Mouse (Mus musculus): ENCODE data around the gene Lama4.

Lama4 gene

DNA sequence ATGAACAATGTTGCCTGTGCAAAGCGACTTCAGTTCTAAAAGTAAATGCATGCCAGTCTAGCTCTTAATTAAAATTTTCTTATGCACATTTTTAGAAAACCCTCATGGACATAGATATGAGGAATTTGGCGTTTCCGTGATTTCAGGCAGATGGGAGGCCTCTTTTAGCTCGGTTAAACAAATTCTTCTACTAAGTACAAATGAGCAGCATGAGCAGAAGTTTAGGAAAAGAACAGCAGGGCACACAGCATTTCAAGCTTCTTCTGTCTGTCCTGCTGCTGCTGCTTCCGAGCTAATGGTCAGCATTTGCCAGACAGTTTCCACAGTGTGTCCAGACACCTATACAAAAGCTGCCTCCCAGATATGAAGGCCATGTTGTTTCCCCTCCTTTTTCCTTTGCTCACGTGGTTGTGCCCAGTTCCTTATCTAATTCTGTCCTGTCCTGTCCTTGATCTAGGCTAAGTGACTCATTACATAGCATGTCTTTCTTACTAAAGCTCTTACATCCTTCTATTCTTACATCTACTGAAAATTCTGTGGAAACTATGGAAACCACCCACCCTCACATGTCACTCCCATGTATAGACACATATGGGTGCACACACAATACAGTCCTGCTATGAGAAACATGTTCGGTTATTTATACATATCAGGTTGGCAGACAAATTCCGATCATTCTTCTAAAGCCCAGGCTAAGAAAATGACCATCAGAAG lies 84.4 kb downstream of the Lama4 start:
- DNase-seq (ENCODE audit: low spot score) = no peak

DNA sequence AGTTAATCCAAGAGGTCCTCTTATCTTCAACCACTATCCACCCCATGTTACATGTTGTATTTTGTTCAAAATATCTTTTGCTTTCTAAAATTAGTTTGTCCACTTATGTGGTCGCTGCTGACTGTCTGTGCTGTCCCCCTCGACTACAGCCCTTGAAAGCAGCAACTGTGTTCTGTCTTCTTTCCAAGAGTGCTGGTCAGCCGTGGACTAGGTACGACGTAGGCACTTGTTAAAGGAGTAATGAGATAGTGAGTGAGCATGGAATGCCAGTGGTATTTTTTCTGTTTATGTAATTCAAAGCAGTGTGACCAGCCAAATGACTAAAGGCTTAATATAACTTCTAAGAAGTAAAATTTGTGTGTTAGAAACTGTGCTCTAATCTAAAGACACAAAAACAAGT lies 90.7 kb downstream of the Lama4 start:
- no peak for DNase-seq (ENCODE audit: low spot score)

DNA sequence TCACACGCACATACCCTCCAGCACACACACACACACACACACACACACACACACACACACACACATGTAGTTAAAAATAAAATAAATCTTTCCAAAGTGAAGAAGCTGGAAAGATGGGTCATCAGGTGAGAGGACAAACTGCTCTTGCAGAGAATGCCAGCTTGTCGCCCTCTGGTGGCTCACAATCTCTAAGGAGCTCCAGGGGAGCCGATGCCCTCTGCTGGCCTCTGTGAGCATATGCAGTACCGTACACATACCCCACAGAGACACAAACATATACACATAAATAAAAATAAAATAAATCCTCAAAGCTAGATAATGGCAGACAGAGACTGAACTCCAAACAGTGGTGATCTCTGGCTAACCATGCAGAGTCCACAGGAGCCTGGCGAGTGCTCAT lies 99.4 kb downstream of the Lama4 start:
- DNase-seq (ENCODE audit: low spot score) = no peak

DNA sequence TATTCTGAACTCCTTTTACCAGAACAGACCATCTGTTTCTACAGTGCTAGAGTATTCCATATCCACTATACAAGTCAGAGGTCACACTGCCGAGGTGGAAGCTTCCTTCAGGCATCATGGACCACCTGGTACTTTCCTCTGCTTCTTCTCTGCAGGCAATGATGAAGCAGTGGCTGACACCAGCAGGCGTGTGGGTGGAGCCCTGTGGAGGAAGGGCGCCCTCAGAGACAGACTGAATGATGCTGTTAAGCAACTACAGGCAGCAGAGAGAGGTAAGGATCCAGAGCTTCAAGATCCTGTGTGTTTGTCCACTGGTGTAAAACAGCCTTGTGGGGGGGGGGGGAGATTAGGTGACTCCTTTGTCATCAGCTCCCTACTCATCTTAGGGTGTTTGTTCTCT lies 100.1 kb downstream of the Lama4 start:
- no peak for DNase-seq (ENCODE audit: low spot score)

DNA sequence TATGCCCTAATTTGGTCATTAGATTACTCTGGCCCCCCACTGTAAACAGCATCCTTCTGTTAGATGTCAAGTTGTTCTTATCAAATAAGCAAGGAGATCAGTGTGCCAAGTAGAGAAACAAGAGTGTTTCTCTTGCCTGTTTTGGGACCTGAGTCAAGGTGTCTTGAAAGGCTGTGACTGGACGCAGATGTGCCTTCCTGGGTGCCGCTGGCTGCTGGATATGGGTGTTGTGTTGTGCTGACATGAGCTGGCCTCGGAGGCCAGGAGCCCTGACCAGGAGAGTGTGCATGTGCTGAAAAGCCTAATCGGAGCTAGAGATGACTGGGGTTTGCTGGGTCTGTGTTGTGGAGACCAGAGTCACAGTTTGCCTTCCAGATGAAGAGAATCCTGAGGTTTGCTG lies 100.7 kb downstream of the Lama4 start:
- DNase-seq (ENCODE audit: low spot score) = no peak

DNA sequence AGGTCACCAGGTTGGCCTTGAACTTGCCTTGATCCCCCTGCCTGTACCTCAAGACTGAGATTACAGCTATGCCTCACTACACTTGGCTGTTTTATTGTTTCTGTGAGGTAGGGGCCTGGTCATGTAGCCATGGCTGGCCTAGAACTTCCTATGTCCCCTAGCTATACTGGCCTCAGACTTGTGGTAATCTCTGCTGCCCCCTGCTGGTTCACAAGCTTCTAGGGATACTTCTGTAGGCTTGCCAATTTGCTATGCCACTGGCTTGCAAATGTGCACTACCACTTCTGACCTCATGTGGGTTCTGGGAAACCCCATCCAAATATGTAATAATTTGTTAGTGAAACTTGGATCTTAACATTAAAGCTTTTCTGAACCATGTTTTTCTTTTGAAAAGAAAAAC lies 101.6 kb downstream of the Lama4 start:
- peak; percentile 31 for DNase-seq (ENCODE audit: low spot score)

DNA sequence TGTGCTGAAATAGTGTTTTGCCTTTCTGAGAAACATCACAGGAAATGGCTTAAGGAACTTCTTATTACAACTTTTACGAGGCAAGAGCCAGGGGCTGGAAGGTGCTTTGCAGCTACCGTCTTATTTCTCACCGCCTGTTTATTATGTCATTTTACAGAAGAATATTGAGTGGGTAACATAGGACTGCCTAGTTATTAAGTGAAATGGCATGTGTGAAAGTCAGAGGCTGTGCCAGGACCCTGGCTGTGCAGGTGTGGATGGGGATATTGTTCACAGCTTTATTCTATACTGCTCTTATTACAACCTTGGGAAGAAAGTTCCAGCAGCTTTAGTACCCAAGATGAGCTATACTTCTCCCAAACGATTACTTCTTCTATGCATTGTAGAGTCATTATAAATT lies 106.7 kb downstream of the Lama4 start:
- DNase-seq (ENCODE audit: low spot score) = no peak

DNA sequence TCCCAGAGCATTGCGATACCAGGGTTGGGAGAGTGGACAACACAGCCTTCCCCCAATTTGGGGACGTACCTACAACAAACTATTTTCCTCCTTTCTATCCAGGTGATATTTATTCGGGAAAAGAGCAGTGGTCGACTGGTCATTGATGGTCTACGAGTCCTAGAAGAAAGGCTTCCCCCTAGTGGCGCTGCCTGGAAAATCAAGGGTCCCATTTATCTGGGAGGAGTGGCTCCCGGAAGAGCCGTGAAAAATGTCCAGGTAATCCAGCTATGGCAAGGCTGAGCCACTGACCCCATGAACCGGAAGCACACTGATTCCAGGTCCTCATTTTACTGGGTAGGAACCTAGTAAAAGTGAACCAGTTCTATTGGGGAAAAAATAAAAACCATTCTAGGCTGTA lies 131.7 kb downstream of the Lama4 start:
- DNase-seq (ENCODE audit: low spot score) = no peak

DNA sequence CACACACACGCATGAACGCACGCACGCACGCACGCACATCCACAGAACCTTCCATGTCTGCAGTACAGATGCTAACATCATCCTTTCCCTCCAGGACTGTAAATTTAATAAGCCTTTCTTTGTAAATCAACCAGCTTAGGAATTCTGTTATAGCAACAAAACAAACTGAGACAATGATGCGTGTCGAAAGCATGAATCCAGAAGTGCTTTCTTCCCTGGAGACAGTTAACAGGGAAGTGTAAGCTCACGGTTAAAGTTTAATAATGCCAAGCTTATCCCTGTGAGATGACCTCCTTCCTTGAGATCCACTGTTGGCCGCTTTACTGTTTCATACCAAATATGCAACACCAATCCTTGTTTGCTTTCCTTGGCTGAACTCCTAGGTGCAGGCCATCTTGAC lies 133.4 kb downstream of the Lama4 start:
- no peak for DNase-seq (ENCODE audit: low spot score)

DNA sequence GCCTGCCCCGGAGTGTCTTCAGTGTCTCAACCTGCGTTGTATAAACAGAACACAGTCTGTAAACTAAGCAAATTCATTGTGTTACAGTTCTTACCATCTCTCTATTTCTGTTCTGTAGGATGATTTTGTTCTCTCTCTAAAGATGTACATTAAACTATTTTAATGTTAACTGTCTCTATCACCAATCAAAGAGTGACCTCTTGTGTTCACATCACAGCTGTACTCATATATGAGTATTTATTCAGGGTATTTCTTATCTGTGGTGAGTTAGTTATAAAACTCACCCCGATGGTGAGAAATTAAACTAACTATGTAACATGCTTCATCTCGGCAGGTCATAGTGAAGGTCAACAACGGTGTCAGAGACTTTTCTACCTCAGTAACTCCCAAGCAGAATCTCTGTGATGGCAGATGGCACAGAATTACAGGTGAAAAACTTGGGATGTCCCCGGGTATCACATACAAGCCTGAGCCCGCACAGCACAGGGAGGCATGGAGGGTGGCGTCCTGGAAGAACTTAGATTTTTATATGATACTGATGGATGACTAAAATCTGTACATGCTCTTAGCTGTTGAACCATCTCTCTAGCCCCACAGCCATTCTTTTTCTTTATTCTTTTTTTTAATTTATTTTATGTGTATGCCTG lies 139.6 kb downstream of the Lama4 start:
- DNase-seq (ENCODE audit: low spot score) = no peak

DNA sequence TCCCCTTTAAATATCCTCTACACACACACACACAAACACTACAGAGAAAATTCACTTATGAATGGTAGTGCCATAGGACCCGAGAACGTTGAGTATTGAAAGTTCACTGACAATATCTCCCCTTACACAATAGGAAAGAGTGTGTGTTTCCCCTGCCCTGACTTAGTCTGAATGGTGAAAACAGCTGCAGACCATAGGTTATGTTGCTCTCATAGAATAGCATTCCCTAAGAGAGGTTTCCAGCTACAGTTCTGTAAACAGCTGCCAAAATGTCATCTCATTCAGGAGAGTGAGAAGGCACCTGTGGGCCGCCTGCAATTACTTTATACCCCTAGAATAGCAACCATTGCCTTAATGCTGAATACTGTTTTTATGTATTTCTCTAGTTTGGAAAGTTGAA lies 141.1 kb downstream of the Lama4 start:
- DNase-seq (ENCODE audit: low spot score) = no peak

DNA sequence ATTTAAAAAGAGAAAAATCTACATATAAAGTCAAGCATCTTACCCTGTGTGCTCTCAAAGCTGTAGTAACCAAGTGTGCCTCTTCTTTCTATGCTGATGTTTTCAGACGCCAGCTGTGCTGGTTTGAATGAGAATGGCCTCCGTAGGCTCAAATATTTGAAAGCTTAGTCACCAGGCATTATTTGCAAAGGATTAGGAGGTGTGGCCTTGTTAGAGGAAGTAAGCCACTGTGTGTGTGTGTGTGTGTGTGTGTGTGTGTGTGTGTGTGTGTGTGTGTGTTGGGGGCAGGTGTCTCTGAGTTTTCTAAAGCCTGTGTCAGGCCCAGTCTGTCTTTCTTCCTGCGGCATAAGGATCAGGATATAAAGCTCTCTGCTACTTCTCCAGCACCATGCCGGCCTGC lies 141.6 kb downstream of the Lama4 start:
- no peak for DNase-seq (ENCODE audit: low spot score)

DNA sequence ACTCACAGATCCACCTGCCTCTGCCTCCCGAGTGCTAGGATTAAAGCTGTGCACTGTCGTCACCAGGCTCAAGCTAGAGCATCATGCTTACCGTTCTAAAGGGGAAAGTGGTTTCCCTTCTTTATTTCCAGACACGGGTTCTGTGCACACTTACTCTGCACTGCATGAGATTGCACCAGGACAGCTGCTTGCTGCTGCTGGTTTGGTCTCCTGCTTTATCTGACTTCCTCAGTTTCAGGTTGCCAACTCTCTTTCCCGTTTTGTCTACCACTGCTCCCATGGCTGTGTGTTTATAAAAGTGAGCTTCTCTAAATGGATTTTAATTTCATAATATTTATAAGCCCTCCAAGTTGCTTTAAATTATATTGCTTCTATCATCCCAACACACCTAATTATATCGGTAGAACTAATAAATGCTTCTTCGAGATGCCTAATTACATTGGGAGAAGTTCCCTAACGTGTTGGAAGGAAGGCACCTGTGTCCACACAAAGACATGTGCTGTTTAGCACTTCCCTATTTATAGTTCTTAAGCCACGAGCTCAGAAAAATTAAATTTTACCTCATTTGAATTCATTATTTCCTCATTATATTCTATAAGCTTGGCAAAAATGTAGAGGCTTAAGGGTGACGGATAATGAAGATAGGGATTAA lies 143.6 kb downstream of the Lama4 start:
- no peak for DNase-seq (ENCODE audit: low spot score)

DNA sequence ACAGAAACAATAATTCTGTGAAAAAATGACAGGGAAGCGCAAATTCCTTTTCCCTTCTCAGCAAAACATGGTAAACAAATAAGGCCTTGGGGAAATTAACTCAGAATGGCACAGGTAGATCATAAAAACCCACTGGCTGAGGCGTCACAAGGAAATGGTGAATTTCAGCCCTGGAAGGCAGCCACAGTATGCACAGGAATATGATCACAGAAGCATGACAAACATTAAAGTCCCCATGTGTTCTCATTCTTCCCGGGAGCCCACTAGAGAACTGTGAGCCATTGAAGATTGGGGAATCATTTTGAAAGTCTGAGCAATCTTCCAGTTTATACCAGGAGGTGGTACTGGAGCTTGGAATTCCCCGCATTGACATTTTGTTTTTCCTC lies 144.2 kb downstream of the Lama4 start:
- DNase-seq (ENCODE audit: low spot score) = no peak

DNA sequence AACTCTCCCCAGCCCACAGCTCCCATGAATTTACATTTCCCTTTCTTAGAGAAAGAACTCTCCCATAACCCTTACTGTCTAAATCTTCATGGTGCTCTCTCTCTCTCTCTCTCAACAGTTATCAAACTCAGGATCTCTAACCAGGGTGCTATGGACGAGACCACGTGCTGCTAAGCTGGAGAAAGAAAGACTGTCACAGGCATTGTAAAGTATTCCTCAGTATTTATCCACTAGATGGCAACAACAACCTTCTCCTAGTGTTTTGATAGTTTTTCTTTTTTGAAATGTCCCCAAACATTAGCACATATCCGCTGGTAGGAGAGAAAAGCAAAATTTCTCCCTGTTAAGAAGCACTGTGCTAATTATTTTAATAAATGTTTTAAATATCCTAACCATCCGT lies 156.1 kb downstream of the Lama4 start:
- DNase-seq (ENCODE audit: low spot score) = no peak

DNA sequence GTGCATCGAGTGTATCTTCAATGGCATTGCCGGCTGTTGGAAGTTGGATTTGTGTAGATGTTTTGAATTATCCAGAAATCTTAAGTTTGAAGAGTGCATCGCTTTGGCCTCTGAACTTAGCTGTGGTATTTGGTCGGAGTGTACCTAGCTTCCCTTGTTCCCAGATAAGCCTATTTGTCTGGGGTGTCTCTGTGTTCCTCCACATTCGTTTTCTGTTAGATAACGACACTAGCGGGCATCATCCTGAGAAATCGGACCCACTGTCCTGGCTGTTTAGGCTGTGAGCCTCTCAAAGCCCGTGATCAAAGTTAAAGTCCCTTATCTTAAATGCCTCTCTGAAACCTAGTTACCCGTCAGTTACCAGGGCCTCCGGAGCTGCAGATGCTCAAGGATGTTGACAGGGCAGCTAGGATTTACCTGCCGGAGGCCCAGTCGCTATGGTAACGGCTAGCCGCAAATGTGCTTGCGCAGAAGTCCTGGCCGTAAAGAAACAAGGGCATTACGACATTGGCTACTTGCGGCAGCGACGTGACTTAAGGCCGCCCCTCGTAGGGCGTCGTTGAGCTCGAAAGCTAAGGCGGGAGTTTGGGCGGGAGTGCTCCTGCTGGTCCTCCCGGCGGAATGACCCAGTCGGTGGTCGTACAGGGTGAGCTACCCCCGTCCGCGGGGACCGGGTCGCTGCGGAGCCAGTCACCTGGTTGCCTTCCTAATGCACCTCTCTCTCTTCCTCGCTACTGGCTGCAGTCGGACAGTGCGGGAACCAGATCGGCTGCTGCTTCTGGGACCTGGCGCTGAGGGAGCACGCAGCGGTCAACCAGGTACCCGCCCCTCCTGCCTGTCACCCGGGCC lies 168.4 kb downstream of the Lama4 start, which contains the start of the genes Fam229b and Tube1:
Gene Fam229b, minus strand, starts transcription at position 453 of the 849 bp plus-strand sequence.
Gene Tube1, plus strand, starts transcription at position 515 of the 849 bp plus-strand sequence.
- DNase-seq (ENCODE audit: low spot score) = peak; percentile 62

DNA sequence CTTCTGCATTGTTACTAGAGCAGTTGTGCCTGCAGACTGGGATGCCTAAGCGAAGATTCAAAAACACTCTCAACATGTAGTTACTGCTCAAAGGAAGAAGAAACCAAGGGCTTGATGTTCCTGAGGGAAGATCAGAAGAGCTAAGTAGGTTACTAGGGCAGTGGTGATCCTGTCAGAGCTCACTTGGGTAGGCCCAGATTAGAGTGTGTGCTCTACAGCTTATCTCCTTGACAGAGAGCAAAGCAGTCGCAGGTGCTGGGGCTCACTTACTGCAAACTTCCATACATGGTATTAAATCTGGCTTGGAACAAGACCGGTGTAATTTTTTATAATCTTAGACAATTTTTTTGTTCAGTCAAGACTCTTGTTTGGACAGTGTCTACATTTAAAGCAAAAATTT lies 172.5 kb downstream of the Lama4 start:
- DNase-seq (ENCODE audit: low spot score) = no peak

DNA sequence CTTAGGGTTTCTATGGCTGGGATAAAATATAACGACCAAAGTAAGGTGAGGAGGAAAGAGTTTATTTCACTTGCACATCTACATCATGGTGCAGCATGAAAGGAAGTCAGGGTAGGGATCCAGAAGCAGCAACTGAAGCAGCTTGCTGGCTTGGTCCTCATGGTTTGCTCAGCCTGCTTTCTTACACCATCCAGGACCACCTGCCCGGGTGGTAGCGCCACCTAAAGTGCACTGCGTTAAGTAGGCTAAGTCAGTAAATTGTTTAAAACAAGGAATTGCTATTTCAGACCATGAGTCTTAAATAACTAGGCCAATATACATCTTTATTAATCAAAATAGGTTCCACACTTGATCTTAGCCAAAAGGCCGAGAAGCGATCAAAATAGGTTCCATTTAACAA lies 173.4 kb downstream of the Lama4 start:
- no peak for DNase-seq (ENCODE audit: low spot score)

DNA sequence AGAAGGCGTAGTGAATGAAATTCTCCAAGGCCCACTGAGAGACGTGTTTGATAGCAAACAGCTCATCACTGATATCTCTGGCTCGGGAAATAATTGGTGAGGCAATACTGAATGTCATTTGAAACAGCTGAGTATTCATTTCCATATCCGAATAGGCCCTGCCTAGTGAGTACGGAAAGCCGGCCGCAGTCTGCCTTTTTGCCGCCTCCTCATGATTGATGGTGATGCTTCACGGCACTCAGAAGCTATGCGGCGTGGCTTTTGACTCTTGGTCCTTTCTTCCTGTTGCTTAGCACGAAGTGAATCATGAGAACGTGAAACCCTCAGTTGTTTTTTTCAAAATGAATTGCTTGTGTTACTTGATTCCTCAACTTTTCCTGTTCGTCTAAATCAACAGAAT lies 175.5 kb downstream of the Lama4 start:
- no peak for DNase-seq (ENCODE audit: low spot score)

DNA sequence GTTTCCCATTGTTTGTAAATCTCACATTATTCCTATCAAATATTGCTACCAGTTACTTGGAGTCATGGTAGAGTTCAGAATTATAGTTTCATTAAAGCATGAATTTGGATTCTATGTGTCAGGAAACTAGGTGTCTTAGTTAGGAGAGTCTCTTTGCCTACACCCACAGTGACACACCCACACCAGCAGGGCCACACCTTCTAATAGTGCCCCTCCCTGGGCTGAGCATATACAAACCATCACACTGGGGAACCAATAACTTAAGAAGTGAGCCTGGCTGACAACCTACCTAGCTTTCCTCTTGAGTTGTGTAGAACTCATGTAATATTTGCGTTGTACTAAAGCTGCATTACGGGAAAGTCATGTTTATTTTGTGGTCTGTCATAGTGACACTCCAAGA lies 176.1 kb downstream of the Lama4 start:
- DNase-seq (ENCODE audit: low spot score) = no peak

DNA sequence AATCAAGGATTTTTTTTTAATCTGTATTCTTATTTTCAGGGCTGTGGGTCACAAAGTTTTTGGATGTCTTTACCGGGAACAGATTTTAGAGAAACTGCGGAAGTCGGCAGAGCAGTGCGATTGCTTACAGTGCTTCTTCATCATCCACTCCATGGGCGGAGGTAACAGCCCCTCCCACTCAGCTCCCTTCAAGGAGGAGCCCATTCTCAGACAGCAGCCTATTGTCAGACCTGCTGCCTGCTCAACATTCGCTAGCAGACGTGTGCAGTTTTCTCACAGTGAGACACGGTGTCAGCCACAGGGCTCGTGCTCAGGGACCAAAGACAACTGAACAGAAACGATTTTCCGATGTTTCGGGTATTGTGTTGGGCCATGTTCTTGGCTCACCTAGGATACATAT lies 176.9 kb downstream of the Lama4 start:
- no peak for DNase-seq (ENCODE audit: low spot score)

DNA sequence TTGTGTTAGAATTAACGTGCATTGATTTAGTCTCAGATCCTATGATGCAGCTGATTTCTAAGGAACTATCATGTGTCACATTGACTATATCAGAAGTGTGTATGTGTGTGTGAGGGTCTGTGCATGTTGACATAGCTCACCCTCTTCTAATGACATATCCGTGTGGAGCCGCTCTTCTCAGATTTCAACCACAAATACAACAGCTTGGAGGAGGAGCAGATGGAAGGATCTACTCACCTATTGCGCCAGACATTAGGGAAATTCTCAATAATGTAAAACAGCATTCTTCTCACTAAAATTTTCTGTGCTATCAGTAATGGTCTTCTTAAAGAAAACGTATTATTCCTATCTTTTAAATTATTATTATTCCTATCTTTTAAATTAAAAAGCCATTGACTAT lies 191.4 kb downstream of the Lama4 start:
- no peak for DNase-seq (ENCODE audit: low spot score)

DNA sequence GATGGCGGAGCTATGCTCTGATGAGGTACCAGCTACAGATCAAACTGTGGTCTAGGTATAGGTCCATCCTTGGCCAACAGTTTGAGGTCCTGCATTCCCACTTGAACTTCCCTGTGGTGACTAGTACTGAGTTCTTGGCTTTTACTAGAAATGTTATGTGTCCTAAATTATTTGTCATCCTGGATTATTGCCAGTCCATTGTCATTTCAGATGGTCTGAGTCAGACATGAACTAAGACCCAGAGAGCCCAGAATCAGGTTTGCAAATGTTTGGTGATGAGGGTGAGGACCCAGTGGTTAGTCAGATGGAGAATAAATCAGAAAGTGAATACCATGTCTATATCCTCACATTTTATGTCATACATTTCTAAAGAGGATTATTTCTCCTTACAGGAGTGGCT lies 192.0 kb downstream of the Lama4 start:
- DNase-seq (ENCODE audit: low spot score) = no peak

All from urinary bladder, postnatal 10 days (tissue).